Mouse (Mus musculus): Measurements from ENCODE around the gene Scgb1b15.
"Not testable (repeated sequence)": the region's sequence is repeated elsewhere in the genome, so short reads cannot be mapped to it uniquely, and the experiment has no call there.

Scgb1b15 gene

DNA sequence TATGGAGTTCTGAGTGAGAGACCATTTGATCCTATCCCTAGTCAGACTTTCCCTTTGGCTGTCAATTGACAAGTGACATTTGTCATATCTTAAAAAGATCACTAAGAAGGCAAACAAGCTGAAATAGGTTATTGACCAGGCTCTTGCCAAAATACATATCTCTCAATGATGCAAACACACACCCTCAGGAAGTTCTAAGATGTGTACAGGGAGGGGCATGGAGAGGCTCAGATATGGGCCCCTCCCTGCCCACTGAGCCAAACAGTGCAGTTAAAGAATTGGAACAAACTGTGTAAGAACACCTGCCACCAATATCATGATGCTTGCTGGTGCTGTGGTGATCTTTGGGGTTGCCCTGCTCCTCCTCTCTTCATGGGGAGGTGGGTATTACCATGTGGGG is at the start of gene Scgb1b15:
Scgb1b15 (plus strand) TSS at position 301 of the 400 bp plus-strand sequence.
- DNase-seq, result not testable (repeated sequence)

DNA sequence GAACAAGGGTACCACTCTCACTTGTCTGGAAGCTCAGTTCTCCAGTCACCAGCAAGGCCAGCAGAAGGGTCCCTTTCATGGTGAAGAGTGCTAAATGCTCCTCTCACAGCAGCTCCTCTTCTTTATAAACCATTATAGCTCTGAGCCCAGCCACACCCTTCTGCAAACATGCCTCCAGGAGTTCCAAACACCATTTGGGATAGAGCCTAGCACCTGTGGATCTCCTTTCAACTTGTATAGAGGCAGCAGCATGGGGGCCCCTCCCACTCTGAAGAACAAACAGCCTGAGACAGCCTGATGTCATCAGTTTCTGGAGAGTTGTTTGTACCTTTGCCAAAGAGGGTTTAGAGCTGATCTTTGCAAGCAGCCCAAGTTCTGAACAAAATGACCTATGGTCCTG is 6.8 kb upstream of the Scgb1b15 start, which contains the start of gene Scgb2b15:
Scgb2b15 (minus strand) TSS at position 101 of the 400 bp plus-strand sequence.
- DNase-seq, result not testable (repeated sequence)

Measured in cerebellum, postnatal 14 days (tissue).